Mouse (Mus musculus) CH12.LX (cell line): Measurements from ENCODE around the gene Cdh4. TPM values are rescaled to one million over a fixed set of nuclear protein-coding genes. Genes with fewer than 3 reads are reported as not detected.

Experiments
- DNase-seq: peaks from one replicate; pipeline ENCODE4 v3.0.0-alpha.2; 2013; ENCODE audit errors: extremely low read depth
- H3K27ac ChIP-seq: 2 replicates; pipeline ENCODE4 v1.5.1; 2012; ENCODE audit warnings: low read depth, mild to moderate bottlenecking, control low read depth, moderate library complexity; ENCODE audit not compliant: insufficient read depth
- H3K27me3 ChIP-seq: replicated peaks from 2 replicates; pipeline ENCODE3; 2012; ENCODE audit warnings: inconsistent platforms
- H3K36me3 ChIP-seq, 2 experiments: replicated peaks in 1 of 2; 2 replicates each; pipeline versions ENCODE3 to v1.6.1; 2012; ENCODE audit warnings: inconsistent platforms in 1 of 2, low read length in 1 of 2, mild to moderate bottlenecking in 1 of 2, mixed read lengths in 1 of 2, moderate library complexity in 1 of 2; ENCODE audit not compliant: control insufficient read depth in 1 of 2, insufficient read depth in 1 of 2
- H3K4me1 ChIP-seq, 2 experiments: 2 replicates each; pipeline ENCODE4 v1.6.1; 2012; ENCODE audit warnings: inconsistent platforms in 1 of 2, moderate library complexity in 1 of 2; ENCODE audit not compliant: insufficient read depth in 2 of 2, control insufficient read depth in 1 of 2
- H3K4me2 ChIP-seq: 2 replicates; pipeline ENCODE4 v1.6.1; 2012; ENCODE audit warnings: low read depth, mild to moderate bottlenecking, control low read depth; ENCODE audit not compliant: poor library complexity, insufficient read depth, severe bottlenecking
- H3K4me3 ChIP-seq, 3 experiments: fragments of 150-350 bp in 1 of 3; sonication (generic) in 1 of 3; replicated peaks in 1 of 3; 2 replicates each; pipeline versions ENCODE3 to v1.5.1; 2011 to 2012; ENCODE audit warnings: low read depth in 2 of 3, low read length in 2 of 3, mild to moderate bottlenecking in 2 of 3, moderate library complexity in 2 of 3, control low read depth in 1 of 3, improper control_type of control experiment in 1 of 3, inconsistent platforms in 1 of 3, mixed read lengths in 1 of 3; ENCODE audit not compliant: poor library complexity in 1 of 3
- H3K79me2 ChIP-seq: replicated peaks from 2 replicates; pipeline ENCODE4 v1.6.1; 2012; ENCODE audit warnings: mild to moderate bottlenecking, moderate library complexity; ENCODE audit not compliant: control insufficient read depth, poor library complexity, insufficient read depth, severe bottlenecking; ENCODE audit errors: extremely low read depth
- H3K9ac ChIP-seq: 2 replicates; pipeline ENCODE4 v1.6.1; 2012; ENCODE audit warnings: low read depth, mild to moderate bottlenecking, control low read depth, moderate library complexity; ENCODE audit not compliant: insufficient read depth
- H3K9me3 ChIP-seq: replicated peaks from 2 replicates; pipeline ENCODE3; 2012; ENCODE audit warnings: low read length, inconsistent platforms, mixed read lengths
- CHD1 ChIP-seq: IDR thresholded peaks from 2 replicates; pipeline ENCODE4 v1.6.1; 2012; ENCODE audit warnings: low read depth, low read length, improper control_type of control experiment, inconsistent platforms
- CHD2 ChIP-seq: IDR thresholded peaks from 2 replicates; pipeline ENCODE4 v1.6.1; 2011; ENCODE audit warnings: low read length, improper control_type of control experiment
- CTCF ChIP-seq, 2 experiments: IDR thresholded peaks in 1 of 2; conservative IDR thresholded peaks in 1 of 2; 2 replicates each; pipeline ENCODE4 v1.5.1; 2011 to 2012; ENCODE audit warnings: low read depth in 2 of 2, low read length in 2 of 2, improper control_type of control experiment in 1 of 2, inconsistent platforms in 1 of 2, mild to moderate bottlenecking in 1 of 2, moderate library complexity in 1 of 2
- ELF1 ChIP-seq: IDR thresholded peaks from 2 replicates; pipeline ENCODE4 v1.6.1; 2014; ENCODE audit warnings: low read depth, mild to moderate bottlenecking, inconsistent platforms, low read length, improper control_type of control experiment
- ETS1 ChIP-seq: conservative IDR thresholded peaks from 2 replicates; pipeline ENCODE4 v1.6.1; 2012; ENCODE audit warnings: low read depth, mild to moderate bottlenecking, inconsistent platforms, low read length, improper control_type of control experiment, moderate library complexity
- HCFC1 ChIP-seq: IDR thresholded peaks from 2 replicates; pipeline ENCODE4 v1.6.1; 2012; ENCODE audit warnings: low read depth, mild to moderate bottlenecking, inconsistent platforms, low read length, improper control_type of control experiment
- IRF4 ChIP-seq: IDR thresholded peaks from 2 replicates; pipeline ENCODE4 v1.6.1; 2014; ENCODE audit warnings: low read depth, mild to moderate bottlenecking, inconsistent platforms, low read length, improper control_type of control experiment
- JUND ChIP-seq: conservative IDR thresholded peaks from 2 replicates; pipeline ENCODE4 v1.6.1; 2011; ENCODE audit warnings: low read depth, low read length, improper control_type of control experiment
- MAZ ChIP-seq: IDR thresholded peaks from 2 replicates; pipeline ENCODE4 v1.6.1; 2012; ENCODE audit warnings: low read depth, mild to moderate bottlenecking, inconsistent platforms, low read length, improper control_type of control experiment, moderate library complexity
- MXI1 ChIP-seq: IDR thresholded peaks from 2 replicates; pipeline ENCODE4 v1.6.1; 2011; ENCODE audit warnings: mild to moderate bottlenecking, low read depth, low read length, improper control_type of control experiment
- MYC ChIP-seq: IDR thresholded peaks from 2 replicates; pipeline ENCODE4 v1.6.1; 2011; ENCODE audit warnings: low read depth, mild to moderate bottlenecking, improper control_type of control experiment, low read length
- NELFE ChIP-seq: IDR thresholded peaks from 2 replicates; pipeline ENCODE4 v1.6.1; 2011; ENCODE audit warnings: low read depth, low read length, improper control_type of control experiment
- NRF1 ChIP-seq: IDR thresholded peaks from 2 replicates; pipeline ENCODE4 v1.6.1; 2014; ENCODE audit warnings: low read depth, mild to moderate bottlenecking, inconsistent platforms, low read length, improper control_type of control experiment, moderate library complexity
- PAX5 ChIP-seq: IDR thresholded peaks from 2 replicates; pipeline ENCODE4 v1.6.1; 2012; ENCODE audit warnings: low read length, inconsistent platforms, mixed read lengths
- POLR2A ChIP-seq: IDR thresholded peaks from 2 replicates; pipeline ENCODE4 v1.6.1; 2011; ENCODE audit warnings: low read depth, mild to moderate bottlenecking, improper control_type of control experiment, low read length
- POLR2AphosphoS2 ChIP-seq: IDR thresholded peaks from 2 replicates; pipeline ENCODE4 v1.6.1; 2011; ENCODE audit warnings: low read depth, low read length, improper control_type of control experiment
- RAD21 ChIP-seq: IDR thresholded peaks from 2 replicates; pipeline ENCODE4 v1.6.1; 2011; ENCODE audit warnings: low read depth, mild to moderate bottlenecking, low read length, improper control_type of control experiment, moderate library complexity
- RCOR1 ChIP-seq: conservative IDR thresholded peaks from 2 replicates; pipeline ENCODE4 v1.6.1; 2012; ENCODE audit warnings: low read depth, mild to moderate bottlenecking, inconsistent platforms, low read length, improper control_type of control experiment
- SIN3A ChIP-seq: IDR thresholded peaks from 2 replicates; pipeline ENCODE4 v1.6.1; 2012; ENCODE audit warnings: low read length, improper control_type of control experiment, inconsistent platforms
- TBP ChIP-seq: conservative IDR thresholded peaks from 2 replicates; pipeline ENCODE4 v1.6.1; 2011; ENCODE audit warnings: low read depth, low read length, improper control_type of control experiment
- TCF12 ChIP-seq: IDR thresholded peaks from 2 replicates; pipeline ENCODE4 v1.6.1; 2014; ENCODE audit warnings: low read depth, mild to moderate bottlenecking, inconsistent platforms, low read length, improper control_type of control experiment
- UBTF ChIP-seq: IDR thresholded peaks from 2 replicates; pipeline ENCODE4 v1.6.1; 2012; ENCODE audit warnings: low read depth, mild to moderate bottlenecking, inconsistent platforms, low read length, improper control_type of control experiment, moderate library complexity
- USF1 ChIP-seq: IDR thresholded peaks from 2 replicates; pipeline ENCODE4 v1.6.1; 2014; ENCODE audit warnings: low read depth, mild to moderate bottlenecking, inconsistent platforms, low read length, improper control_type of control experiment
- ZC3H11A ChIP-seq: IDR thresholded peaks from 2 replicates; pipeline ENCODE4 v1.6.1; 2012; ENCODE audit warnings: low read depth, mild to moderate bottlenecking, inconsistent platforms, low read length, improper control_type of control experiment
- dilution Hi-C: fragments of 300-500 bp; cut with MboI; formaldehyde crosslinking; loops from 2 replicates; pipeline ENCODE4 v1.14.3; 2020; ENCODE audit warnings: low sequenced_read_pairs; ENCODE audit not compliant: extremely low pct_unique_long_range_greater_than_20kb, extremely low pct_ligation_motif_present
- in situ Hi-C: fragments of 300-500 bp; cut with MboI; formaldehyde crosslinking; loops from 3 replicates; pipeline ENCODE4 v1.14.3; 2019; ENCODE audit warnings: low sequenced_read_pairs, low pct_ligation_motif_present, low pct_unique_long_range_greater_than_20kb, mixed read lengths
- polyA plus RNA-seq: library from polyadenylated mRNA; unstranded; fragments of >175 nt; gene quantifications from 2 replicates; pipeline ENCODE4 v1.2.1, GENCODE M21; 2012; ENCODE audit warnings: low read depth; ENCODE audit not compliant: insufficient read length
- total RNA-seq, 2 experiments: library from RNA; depleted of rRNA; stranded (reverse); fragments of 300-350 nt in 1 of 2; fragments of >200 nt in 1 of 2; gene quantifications; 2 replicates each; pipeline ENCODE4 v1.2.3; 2012 to 2014

Cdh4 gene
- total and polyA plus RNA-seq, 3 experiments: not detected

- dilution Hi-C loops (no loop called here), in situ Hi-C loops (no loop called here)
- Histone ChIP-seq H3K27ac (no peak overlapping the region), H3K9me3 (peaks cover 73% of the 10 kb centered on the region), H3K79me2 (no peaks in the 10 kb centered on the region), H3K36me3 (no peaks in the 10 kb centered on the region), H3K4me3 (no peak overlapping the region), H3K4me2 (no peak overlapping the region), H3K9ac (no peak overlapping the region), H3K27me3 (no peaks in the 10 kb centered on the region), H3K4me1 (no peaks in the 10 kb centered on the region)
- DNase-seq: no peak
- TF ChIP-seq TCF12 (no peak), JUND (no peak), IRF4 (no peak), MYC (no peak), PAX5 (no peak), UBTF (no peak), POLR2AphosphoS2 (no peak), RCOR1 (no peak), ETS1 (no peak), MXI1 (no peak), ZC3H11A (no peak)
Measured at GRCm38 (mm10) chr2:179537390-179537789, 95.2 kb downstream of the Cdh4 start.

GRCm38 (mm10) chr2:179537800-179538450 lies 95.7 kb downstream of the Cdh4 start:
- Histone ChIP-seq H3K9ac (no peak overlapping the region), H3K36me3 (no peaks in the 10 kb centered on the region), H3K79me2 (no peaks in the 10 kb centered on the region), H3K4me2 (no peak overlapping the region), H3K27ac (no peak overlapping the region), H3K4me3 (no peak overlapping the region), H3K4me1 (no peaks in the 10 kb centered on the region), H3K9me3 (peaks cover 71% of the 10 kb centered on the region), H3K27me3 (no peaks in the 10 kb centered on the region)
- DNase-seq: no peak
- in situ Hi-C loops: no loop called here
- dilution Hi-C loops: no loop called here
- TF ChIP-seq MAZ (no peak), NRF1 (no peak), ELF1 (no peak), CHD2 (no peak), SIN3A (no peak), TBP (no peak), USF1 (no peak), NELFE (no peak), UBTF (no peak), RAD21 (no peak), POLR2A (no peak), CTCF (conservative IDR thresholded peaks at IDR 0.05 in 1 of 2, IDR thresholded peaks at IDR 0.05 in 1 of 2; ENCODE audit: low read depth in 2 of 2, low read length in 2 of 2) (no peak), PAX5 (no peak), IRF4 (no peak), CHD1 (no peak), HCFC1 (no peak)
